Mouse (Mus musculus) erythroblast, embryonic 14.5 days (primary cell): ENCODE results near the gene Tbl1xr1.

Experiments used
- GATA1 ChIP-seq: IDR thresholded peaks from 2 replicates; pipeline ENCODE4 v1.6.1; 2012; ENCODE audit warnings: low read length, inconsistent platforms, mixed read lengths
- TAL1 ChIP-seq: IDR thresholded peaks from 3 replicates; pipeline ENCODE4 v1.6.1; 2012; ENCODE audit warnings: low read length, inconsistent platforms, mixed read lengths

DNA sequence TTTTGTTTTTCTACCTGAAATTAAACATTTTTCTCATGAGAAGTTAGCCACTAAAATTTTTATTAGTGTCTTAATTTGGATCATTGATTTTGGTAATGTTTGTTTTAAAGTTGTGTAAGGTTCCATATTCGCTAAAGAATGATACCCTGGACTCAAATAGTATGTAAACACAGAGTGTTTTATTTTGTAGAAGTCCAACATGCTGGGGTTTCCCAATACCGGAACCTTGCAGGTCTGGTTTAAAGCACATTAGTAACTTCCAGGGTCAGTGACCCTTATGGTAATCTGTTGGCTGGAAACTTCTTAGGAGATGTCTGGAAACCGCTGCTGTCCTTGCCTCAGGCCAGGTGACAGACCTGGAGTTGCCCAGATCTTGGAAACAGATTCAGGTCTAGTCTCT is 15.2 kb downstream of the Tbl1xr1 start:
- no peak for TF ChIP-seq TAL1
- no peak for TF ChIP-seq GATA1
